Mouse (Mus musculus): ENCODE measurements around the gene Cers6.

GRCm38 (mm10) chr2:68989117-68989516, 127.9 kb downstream of the Cers6 start:
- TF ChIP-seq EP300 (IDR thresholded peaks at IDR 0.05; ENCODE audit: low read depth) (no peak), CTCF (IDR thresholded peaks at IDR 0.05; ENCODE audit: low read depth) (no peak)
